Mouse (Mus musculus): ENCODE data around the gene Jak3.

DNA sequence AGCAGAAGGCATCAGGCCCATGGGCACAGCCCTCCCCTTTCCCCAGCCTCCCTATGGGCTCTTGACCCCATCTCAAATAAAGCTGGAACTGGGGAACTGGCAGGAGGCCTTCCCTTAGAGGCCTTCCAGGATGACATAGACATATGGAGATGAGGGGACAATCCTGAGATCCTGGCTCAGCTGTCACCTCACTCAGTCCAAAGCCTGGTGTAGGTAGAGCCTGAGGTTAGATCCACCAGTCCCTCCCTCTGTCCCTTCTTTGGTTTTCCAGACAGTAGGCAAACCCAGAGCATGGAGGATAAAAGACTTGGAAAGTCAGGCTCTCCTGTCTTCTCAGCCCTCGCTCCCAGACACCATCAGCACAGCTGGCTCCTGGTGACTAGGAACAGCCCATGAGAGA lies 9.2 kb upstream of the Jak3 start:
- no peak for TF ChIP-seq CTCF (conservative IDR thresholded peaks at IDR 0.05; ENCODE audit: low read length)
- TF ChIP-seq NANOG (IDR thresholded peaks at IDR 0.05; ENCODE audit: borderline replicate concordance, low read length) = no peak
- no peak for TF ChIP-seq POU5F1 (IDR thresholded peaks at IDR 0.05; ENCODE audit: borderline replicate concordance, low read length)

Data from E14TG2a.4 (cell line).